In genomic region chr8:88683656-88684289, GRCm38 (mm10) we compare ENCODE assay signal across 17 mouse cellular contexts. TPM values are rescaled to one million over a fixed set of nuclear protein-coding genes. Genes with fewer than 3 reads are reported as not detected.
A peak's percentile ranks its signal among the peaks of the same experiment; 100 is the strongest.
DNase-seq lines count a peak whose midpoint lies in the region; ATAC-seq and TF ChIP-seq lines count a peak whose summit lies in the region.
"Had no signal": no experiment of that assay in that cellular context is flagged by ENCODE, and none has a peak within 500 bp of the region (broad histone marks: within the 10 kb centered on the region; RNA-seq: fewer than 3 reads in every experiment).

No protein-coding gene starts in this region.

- H3K4me1 ChIP-seq in forebrain, postnatal 0 days (ENCODE audit: insufficient read depth) = no peaks in the 10 kb centered on the region
- H3K4me1 ChIP-seq in forebrain, embryonic 11.5 days (replicated peaks; ENCODE audit: control insufficient read depth, insufficient read depth, low read length) = no peaks in the 10 kb centered on the region
- no peaks in the 10 kb centered on the region for H3K4me1 ChIP-seq in kidney, adult 2 months (ENCODE audit: control insufficient read depth, insufficient read depth, low read length)
- peaks cover 6% of the 10 kb centered on the region; the same call in 1 of the 2 replicates for H3K4me1 ChIP-seq in small intestine, adult 2 months (ENCODE audit: control insufficient read depth, insufficient read depth, insufficient read length, low read length)
- H3K4me1 ChIP-seq: liver, embryonic 13.5 days had no signal

- no peak overlapping the region for H3K27ac ChIP-seq in forebrain, postnatal 0 days (ENCODE audit: low read depth, low read length)
- H3K27ac ChIP-seq in forebrain, embryonic 11.5 days (ENCODE audit: low read depth, low read length) = no peak overlapping the region
- no peak overlapping the region for H3K27ac ChIP-seq in kidney, adult 2 months (ENCODE audit: insufficient read depth, low read depth, low read length)
- H3K27ac ChIP-seq in small intestine, adult 2 months (ENCODE audit: insufficient read depth, low read depth, low read length) = 0 out of 2 replicates have a peak overlapping the region, but pooled peaks have one; percentile 12
- H3K27ac ChIP-seq: hindbrain, embryonic 13.5 days; limb, embryonic 12.5 days; liver, embryonic 13.5 days had no signal

- no peaks in the 10 kb centered on the region for H3K27me3 ChIP-seq in forebrain, postnatal 0 days (ENCODE audit: insufficient read depth, low read length)
- H3K27me3 ChIP-seq in forebrain, embryonic 11.5 days (ENCODE audit: control insufficient read depth, insufficient read depth, low read length) = no peaks in the 10 kb centered on the region
- no peaks in the 10 kb centered on the region for H3K27me3 ChIP-seq in kidney, adult 2 months (replicated peaks; ENCODE audit: control insufficient read depth, insufficient read depth, low read length)
- H3K27me3 ChIP-seq in small intestine, adult 2 months (ENCODE audit: control insufficient read depth, insufficient read depth, low read length) = no peaks in the 10 kb centered on the region
- H3K27me3 ChIP-seq: hindbrain, embryonic 13.5 days; liver, embryonic 13.5 days had no signal

- ATAC-seq in forebrain, postnatal 0 days = no peak
- ATAC-seq in forebrain, embryonic 11.5 days (replicated peaks; ENCODE audit: low FRiP score) = no peak
- ATAC-seq: intestine, embryonic 16.5 days had no signal

- no peak overlapping the region for H3K4me2 ChIP-seq in forebrain, postnatal 0 days (ENCODE audit: low read depth)
- H3K4me2 ChIP-seq in forebrain, embryonic 11.5 days (ENCODE audit: low read depth, low read length, severe bottlenecking) = no peak overlapping the region
- H3K4me2 ChIP-seq: hindbrain, embryonic 13.5 days; limb, embryonic 12.5 days; liver, embryonic 13.5 days had no signal

- H3K9ac ChIP-seq in forebrain, postnatal 0 days = no peak overlapping the region
- no peak overlapping the region for H3K9ac ChIP-seq in forebrain, embryonic 11.5 days (ENCODE audit: low read length)
- H3K9ac ChIP-seq: hindbrain, embryonic 13.5 days; limb, embryonic 12.5 days; liver, embryonic 13.5 days had no signal

- H3K36me3 ChIP-seq in forebrain, postnatal 0 days (ENCODE audit: insufficient read depth) = no peaks in the 10 kb centered on the region
- no peaks in the 10 kb centered on the region for H3K36me3 ChIP-seq in forebrain, embryonic 11.5 days (ENCODE audit: control insufficient read depth, insufficient read depth, low read length)
- H3K36me3 ChIP-seq in kidney, adult 2 months (ENCODE audit: control insufficient read depth, insufficient read depth, low read length) = no peaks in the 10 kb centered on the region
- H3K36me3 ChIP-seq in small intestine, adult 2 months (ENCODE audit: control insufficient read depth, insufficient read depth, low read length) = no peaks in the 10 kb centered on the region; the same call in 1 of the 2 replicates
- H3K36me3 ChIP-seq: hindbrain, embryonic 13.5 days; limb, embryonic 12.5 days; liver, embryonic 13.5 days had no signal

- 78% methylated on average over 7 of the region's 7 CpGs for WGBS in forebrain, postnatal 0 days
- WGBS in forebrain, embryonic 11.5 days = 95% methylated on average over 7 of the region's 7 CpGs
- 76% methylated on average over 7 of the region's 7 CpGs for WGBS in kidney, adult 2 months
- 86% methylated on average over 7 of the region's 7 CpGs for WGBS in small intestine, adult 2 months

- no peak for TF ChIP-seq CTCF in forebrain, postnatal 0 days (IDR thresholded peaks at IDR 0.05; ENCODE audit: low read depth)
- no peak for TF ChIP-seq CTCF in kidney, adult 2 months (conservative IDR thresholded peaks at IDR 0.05; ENCODE audit: insufficient read depth, insufficient read length, low read depth, low read length)
- no peak for TF ChIP-seq CTCF in small intestine, adult 2 months (IDR thresholded peaks at IDR 0.05; ENCODE audit: extremely low read depth, insufficient read length, insufficient replicate concordance, low read depth, low read length)

- no peaks in the 10 kb centered on the region for H3K9me3 ChIP-seq in forebrain, postnatal 0 days (ENCODE audit: low read length)
- H3K9me3 ChIP-seq in forebrain, embryonic 11.5 days (ENCODE audit: control insufficient read depth, low read length) = no peaks in the 10 kb centered on the region
- H3K9me3 ChIP-seq: hindbrain, embryonic 13.5 days; limb, embryonic 12.5 days; liver, embryonic 13.5 days had no signal

- TF ChIP-seq POLR2A in kidney, adult 2 months (IDR thresholded peaks at IDR 0.05; ENCODE audit: low read depth, low read length) = no peak
- no peak for TF ChIP-seq POLR2A in small intestine, adult 2 months (IDR thresholded peaks at IDR 0.05; ENCODE audit: low read depth, low read length)

- H3K4me3 ChIP-seq in forebrain, postnatal 0 days (ENCODE audit: low read depth, low read length) = no peak overlapping the region
- H3K4me3 ChIP-seq in forebrain, embryonic 11.5 days (ENCODE audit: low read depth, low read length) = no peak overlapping the region
- no peak overlapping the region for H3K4me3 ChIP-seq in kidney, adult 2 months (ENCODE audit: insufficient read depth, low read depth, low read length)
- no peak overlapping the region for H3K4me3 ChIP-seq in small intestine, adult 2 months (ENCODE audit: low read depth, low read length)
- H3K4me3 ChIP-seq: erythroblast, embryonic 14.5 days; hindbrain, embryonic 13.5 days; limb, embryonic 12.5 days; liver, embryonic 13.5 days had no signal

- DNase-seq in forebrain, postnatal 0 days = peak; percentile 41
- DNase-seq in forebrain, embryonic 11.5 days (ENCODE audit: low spot score) = no peak
- peak; percentile 42 for DNase-seq in kidney, adult 2 months
- DNase-seq in kidney, postnatal 14 days = no peak
- DNase-seq in right cerebral cortex, postnatal 10 days (ENCODE audit: low spot score in 2 of 2) = peak; percentile 71 to 76
- DNase-seq in right cerebral cortex, adult 2 months (ENCODE audit: low spot score in 2 of 2) = no peak
- DNase-seq in ovary, postnatal 10 days (ENCODE audit: low spot score) = no peak
- DNase-seq: B cell, adult 2 months; liver, embryonic 13.5 days; midbrain, embryonic 14.5 days; retina, postnatal 1 day; thymus, adult 2 months had no signal

RNA-seq across cellular contexts. Expression of gene Cyld, which starts 13.1 kb away (rescaled TPM):
- 18.1 and 22.7 TPM in 2 replicates for total RNA-seq in forebrain, postnatal 0 days (2014; rRNA removed)
- 6.5 and 10.6 TPM in 2 replicates for polyA plus RNA-seq in forebrain, postnatal 0 days (2015; fragmentation: Nextera tagmentation; extraction: Ambion mirVana)
- polyA plus RNA-seq in forebrain, embryonic 11.5 days (2014; fragmentation: Nextera tagmentation; extraction: Ambion mirVana) = 12.9 and 13.2 TPM in 2 replicates
- polyA plus RNA-seq in kidney, adult 2 months (2012; rRNA removed) = 8.4 and 10.0 TPM in 2 replicates
- polyA plus RNA-seq in small intestine, adult 2 months (2012; rRNA removed) = 2.2 and 4.7 TPM in 2 replicates

RNA-seq across cellular contexts. Expression of gene Nod2, which starts 36.7 kb away (rescaled TPM):
- total RNA-seq in forebrain, postnatal 0 days (2014; rRNA removed) = 0.38 and 0.76 TPM in 2 replicates
- 0.05 and 0.06 TPM in 2 replicates for polyA plus RNA-seq in forebrain, postnatal 0 days (2015; fragmentation: Nextera tagmentation; extraction: Ambion mirVana)
- 0.07 and 0.13 TPM in 2 replicates for polyA plus RNA-seq in forebrain, embryonic 11.5 days (2014; fragmentation: Nextera tagmentation; extraction: Ambion mirVana)
- 1.4 and 1.7 TPM in 2 replicates for polyA plus RNA-seq in kidney, adult 2 months (2012; rRNA removed)
- polyA plus RNA-seq in small intestine, adult 2 months (2012; rRNA removed) = 1.7 and 2.2 TPM in 2 replicates
- polyA plus RNA-seq: erythroblast, embryonic 14.5 days had no signal

RNA-seq across cellular contexts. Expression of gene Snx20, which starts 47.8 kb away (rescaled TPM):
- 1.5 and 1.6 TPM in 2 replicates for total RNA-seq in forebrain, postnatal 0 days (2014; rRNA removed)
- polyA plus RNA-seq in forebrain, postnatal 0 days (2015; fragmentation: Nextera tagmentation; extraction: Ambion mirVana) = 1.9 and 2.0 TPM in 2 replicates
- 0.83 and 0.95 TPM in 2 replicates for polyA plus RNA-seq in forebrain, embryonic 11.5 days (2014; fragmentation: Nextera tagmentation; extraction: Ambion mirVana)
- polyA plus RNA-seq in kidney, adult 2 months (2012; rRNA removed) = 1.8 and 2.0 TPM in 2 replicates
- polyA plus RNA-seq in small intestine, adult 2 months (2012; rRNA removed) = 67.6 and 210 TPM in 2 replicates

Comparison
In these comparisons a context has a peak if more than half of its experiments do, and no peak if none do; other contexts are left out.
1. DNase-seq: peak in forebrain, postnatal 0 days (single experiment), kidney, adult 2 months (single experiment) and right cerebral cortex, postnatal 10 days (2 of 2); none in forebrain, embryonic 11.5 days (single experiment), kidney, postnatal 14 days (single experiment), right cerebral cortex, adult 2 months (0 of 2) and ovary, postnatal 10 days (single experiment).
2. RNA of gene Snx20, which starts 47.8 kb away (polyA plus RNA-seq): 67.6 to 210 TPM in small intestine, adult 2 months; 1.8 to 2.0 TPM in kidney, adult 2 months, 1.9 to 2.0 TPM in forebrain, postnatal 0 days and 0.83 to 0.95 TPM in forebrain, embryonic 11.5 days; every median in the first group is over 10 times any median in the second.